Mouse (Mus musculus): ENCODE data around the gene Depdc7.

DNA sequence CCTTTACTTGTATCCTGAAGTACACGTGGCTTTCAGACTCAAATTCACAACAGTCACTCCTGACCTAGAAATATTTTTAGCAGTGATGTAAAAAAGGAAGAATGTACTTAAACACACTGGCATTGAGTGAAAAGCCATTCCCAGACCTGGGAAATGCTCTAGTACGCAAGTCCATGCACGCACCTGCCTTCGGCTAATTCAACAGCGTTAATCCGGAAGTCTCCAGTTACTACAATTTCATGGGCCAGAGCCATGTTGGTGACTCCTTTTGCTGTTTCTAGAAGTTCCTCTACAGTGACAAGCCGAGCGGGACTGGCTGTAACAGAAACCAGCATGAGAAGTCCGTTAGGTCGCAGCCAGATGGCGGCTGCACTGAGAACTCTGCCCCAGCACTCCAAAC, 43.0 kb downstream of the Depdc7 start:
- TF ChIP-seq EP300 (IDR thresholded peaks at IDR 0.05; ENCODE audit: insufficient read depth, low read depth, low read length) (no peak), POLR2A (IDR thresholded peaks at IDR 0.05; ENCODE audit: insufficient read depth, low read depth, low read length) (no peak), CTCF (IDR thresholded peaks at IDR 0.05) (no peak)

Measured in heart, adult 2 months (tissue).